Mouse (Mus musculus) ovary, postnatal 36 days (tissue): ENCODE data around the gene Pdp2.
A peak's percentile ranks its signal among the peaks of the same experiment; 100 is the strongest.
"Not testable (repeated sequence)": the region's sequence is repeated elsewhere in the genome, so short reads cannot be mapped to it uniquely, and the experiment has no call there.

Experiments used
- DNase-seq: peaks from one replicate; pipeline ENCODE4 v3.0.0; 2022; ENCODE audit warnings: low spot score, mixed read lengths

The Pdp2 gene

GRCm38 (mm10) chr8:104591133-104591834, at the start of gene Pdp2:
Gene Pdp2 (plus strand): TSS chr8:104591451.
- peak; percentile 86 for DNase-seq

DNA sequence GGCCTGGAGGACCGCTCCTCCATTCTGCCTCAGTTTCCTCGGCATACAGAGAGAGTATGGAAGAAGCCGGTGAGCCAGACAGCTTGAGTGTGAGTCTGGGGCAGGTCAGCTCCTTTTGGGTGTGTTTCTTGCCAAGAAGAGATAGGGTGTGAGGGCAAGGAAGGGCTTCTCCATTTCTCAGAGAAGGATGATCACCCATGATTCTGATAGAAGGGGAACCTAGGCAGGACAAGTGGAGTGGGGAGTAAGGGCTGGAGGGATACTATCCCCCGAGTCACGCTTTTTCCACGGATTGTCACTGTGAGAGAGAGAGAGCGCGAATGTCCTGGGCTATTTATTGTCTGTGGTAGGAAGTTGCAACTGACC, 49.8 kb upstream of the Pdp2 start:
- no peak for DNase-seq

GRCm38 (mm10) chr8:104542160-104542559, 49.1 kb upstream of the Pdp2 start:
- no peak for DNase-seq

DNA sequence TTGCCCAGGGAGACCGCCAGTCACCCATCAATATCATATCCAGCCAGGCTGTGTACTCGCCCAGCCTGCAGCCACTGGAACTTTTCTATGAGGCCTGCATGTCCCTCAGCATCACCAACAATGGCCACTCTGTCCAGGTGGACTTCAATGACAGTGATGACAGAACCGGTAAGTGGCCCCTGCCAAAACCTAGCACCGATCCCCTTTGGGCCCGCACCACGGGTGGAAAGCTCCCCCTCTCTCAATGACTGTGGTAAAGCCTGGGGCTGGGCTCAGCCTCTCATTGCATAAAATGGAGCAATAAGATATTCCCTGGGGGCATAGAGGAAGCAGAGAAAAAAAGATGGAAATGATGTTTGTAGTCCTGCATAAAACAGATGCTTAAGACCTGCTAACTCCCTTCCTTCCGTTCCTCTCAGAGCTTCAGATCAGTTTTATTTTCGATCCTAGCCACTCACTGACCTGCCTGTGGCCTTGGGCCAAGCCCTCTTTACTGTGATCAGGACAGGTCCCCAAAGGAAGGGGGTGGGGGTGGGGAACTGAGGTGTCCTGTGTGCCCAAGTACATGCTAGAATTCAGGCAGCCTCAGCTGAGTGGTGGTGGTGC, 47.7 kb upstream of the Pdp2 start:
- DNase-seq = no peak

- no peak for DNase-seq
These were observed 36.1 kb upstream of the Pdp2 start for GRCm38 (mm10) chr8:104555191-104555590.

- no peak for DNase-seq
These were observed 34.0 kb upstream of the Pdp2 start for GRCm38 (mm10) chr8:104557226-104557625.

GRCm38 (mm10) chr8:104560731-104561130, 30.5 kb upstream of the Pdp2 start:
- DNase-seq = no peak

GRCm38 (mm10) chr8:104564633-104565456, 26.4 kb upstream of the Pdp2 start:
- DNase-seq = peak; percentile 74

GRCm38 (mm10) chr8:104565457-104565798, 25.8 kb upstream of the Pdp2 start:
- no peak for DNase-seq

DNA sequence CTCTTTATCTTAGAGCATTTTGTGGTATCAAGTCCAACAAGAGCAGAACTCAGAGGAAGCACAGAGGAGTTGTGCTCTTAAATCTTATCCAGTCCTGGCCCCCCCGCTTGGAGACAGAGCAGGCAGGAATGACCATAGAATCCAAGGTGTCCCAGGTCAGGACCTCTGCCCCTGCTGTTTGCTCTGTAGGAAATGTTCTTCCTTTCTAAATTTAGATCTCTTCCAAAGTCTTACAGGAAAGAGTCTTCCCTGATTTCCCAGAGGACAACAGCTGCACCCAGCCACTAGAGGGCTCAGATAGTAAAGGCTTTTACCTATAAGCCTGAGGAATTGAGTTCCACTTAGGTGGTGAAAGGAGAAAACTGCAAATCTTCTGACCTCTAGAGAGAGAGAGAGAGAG, 21.7 kb upstream of the Pdp2 start:
- no peak for DNase-seq

DNA sequence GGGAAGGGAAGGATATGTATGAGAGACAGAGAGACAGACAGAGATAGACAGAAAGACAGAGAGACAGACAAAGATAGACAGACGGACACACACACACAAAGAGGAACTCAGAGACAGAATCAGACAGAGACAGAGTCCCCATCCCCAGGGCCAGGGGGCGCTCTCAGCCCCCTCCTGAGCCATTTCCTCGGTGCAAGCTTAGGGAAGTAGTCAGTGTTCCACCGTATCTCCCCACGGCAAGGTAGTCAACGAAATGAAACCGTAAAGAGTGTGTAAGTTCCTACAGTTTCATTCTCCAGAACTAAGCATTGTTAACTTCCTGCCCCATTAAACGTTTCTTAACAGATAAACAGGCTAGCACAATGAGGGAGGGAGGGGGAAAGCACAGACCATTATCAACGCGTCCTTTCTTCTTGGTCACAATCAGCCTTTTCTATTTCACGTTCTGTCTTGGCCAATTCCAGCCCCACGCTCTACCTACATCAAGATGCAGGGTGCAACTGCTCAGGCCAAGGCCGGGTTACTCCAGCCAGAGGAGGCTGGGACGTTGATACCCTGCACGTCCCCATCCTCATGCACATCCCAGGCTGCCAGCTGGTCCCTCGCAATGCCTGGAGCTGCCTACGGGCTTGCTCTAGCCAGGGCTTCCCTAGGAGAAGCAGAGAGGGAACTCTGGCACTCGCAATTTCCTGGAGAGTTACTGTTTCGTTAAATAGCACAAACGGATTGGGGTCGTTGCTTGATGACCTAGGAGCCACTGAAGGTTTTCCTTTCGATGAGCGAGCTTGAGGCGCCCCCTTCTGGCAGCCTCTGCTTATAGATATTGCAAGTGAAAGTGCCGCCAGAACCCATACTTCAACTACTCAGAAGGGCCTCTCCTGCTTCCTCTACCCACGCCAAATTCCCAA, 20.6 kb upstream of the Pdp2 start:
- DNase-seq = peak; percentile 77

DNA sequence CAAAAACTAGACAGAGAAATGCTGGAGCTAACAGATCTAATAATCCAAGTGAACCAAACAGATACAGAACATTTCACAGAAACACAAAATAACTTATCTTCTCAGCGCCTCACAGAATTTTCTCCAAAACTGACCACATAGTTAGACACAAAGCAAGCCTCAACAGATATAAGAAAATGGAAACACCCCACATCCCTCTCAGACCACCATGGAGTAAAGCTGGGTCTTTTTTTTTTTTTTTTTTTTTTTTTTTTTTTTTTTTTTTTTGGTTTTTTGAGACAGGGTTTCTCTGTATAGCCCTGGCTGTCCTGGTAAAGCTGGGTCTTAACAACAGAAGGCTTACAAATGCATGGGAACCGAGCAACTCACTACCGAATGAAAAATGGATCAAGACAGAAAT, 14.4 kb upstream of the Pdp2 start:
- no peak for DNase-seq

- DNase-seq = not testable (repeated sequence)
These were observed 13.6 kb upstream of the Pdp2 start for GRCm38 (mm10) chr8:104577606-104578005.

DNA sequence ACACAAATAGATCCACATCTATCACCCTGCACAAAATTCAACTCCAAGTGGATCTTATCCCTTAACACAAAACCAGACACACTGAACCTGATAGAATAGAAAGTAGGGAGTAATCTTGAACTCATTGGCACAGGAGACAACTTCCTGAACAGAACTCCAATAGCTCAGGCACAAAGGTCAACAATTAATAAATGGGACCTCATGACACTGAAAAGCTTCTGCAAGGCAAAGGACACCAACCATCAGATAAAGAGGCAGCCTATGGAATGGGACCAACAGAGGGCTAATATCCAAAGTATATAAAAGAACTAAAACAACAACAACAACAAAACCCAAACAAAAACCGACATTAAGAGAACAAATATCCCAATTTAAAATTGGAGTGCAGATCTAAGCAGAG, 6.7 kb upstream of the Pdp2 start:
- no peak for DNase-seq

DNA sequence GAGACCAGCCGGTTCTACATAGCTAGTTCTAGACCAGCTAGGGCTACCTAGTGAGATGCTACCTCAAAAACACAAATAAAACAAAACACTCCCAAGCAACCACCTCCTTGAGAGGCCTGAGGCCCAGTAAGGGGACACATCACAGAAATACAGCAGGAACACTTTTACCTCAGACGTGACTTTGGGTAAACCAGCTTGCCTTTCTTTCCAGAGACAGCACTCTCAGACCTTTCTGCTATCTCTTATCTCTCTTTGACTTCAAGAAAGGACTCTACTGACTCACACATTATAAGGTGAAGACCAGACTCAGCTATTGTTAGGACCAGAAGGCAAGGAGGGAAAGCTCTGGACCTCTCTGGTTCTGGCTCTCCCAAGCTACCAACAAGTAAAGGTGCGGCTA, 967 bp upstream of the Pdp2 start:
- no peak for DNase-seq

GRCm38 (mm10) chr8:104591856-104592255, 605 bp downstream of the Pdp2 start:
- no peak for DNase-seq

GRCm38 (mm10) chr8:104592566-104592965, 1.3 kb downstream of the Pdp2 start:
- no peak for DNase-seq

GRCm38 (mm10) chr8:104593536-104594325, 2.5 kb downstream of the Pdp2 start:
- DNase-seq = no peak

GRCm38 (mm10) chr8:104594611-104595362, 3.5 kb downstream of the Pdp2 start:
- DNase-seq = no peak

GRCm38 (mm10) chr8:104595773-104596536, 4.7 kb downstream of the Pdp2 start:
- DNase-seq = peak; percentile 40
